Mouse (Mus musculus): Measurements from ENCODE around the gene Gm21874. TPM values are rescaled to one million over a fixed set of nuclear protein-coding genes. Genes with fewer than 3 reads are reported as not detected.

Gene Gm21874
- not detected in 2 replicates for polyA plus RNA-seq (2021; fragmentation: Nextera tagmentation)
- long read RNA-seq, experiment 1 = 0 reads
- long read RNA-seq, experiment 2 = 0 reads

DNA sequence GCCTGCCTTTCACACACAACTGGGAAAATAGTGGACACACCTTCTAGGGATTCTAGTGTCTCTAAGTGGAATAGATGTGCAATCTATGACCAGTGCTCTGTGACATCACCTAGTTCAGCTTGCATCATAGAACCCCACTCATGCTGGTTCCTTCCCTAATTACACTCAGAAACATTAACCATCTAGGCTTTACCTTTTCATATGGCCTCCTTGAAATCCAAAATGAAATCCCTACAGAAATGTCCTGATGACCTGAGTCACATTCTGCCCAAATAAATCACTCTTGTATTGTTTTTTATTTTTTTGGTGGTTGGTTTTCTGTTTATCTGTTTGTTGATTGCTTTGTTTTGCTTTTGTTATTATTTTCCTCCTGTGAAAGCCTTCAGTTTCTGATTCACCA, at the start of gene Gm21874:
Gm21874 (minus strand) TSS at position 101 of the 400 bp plus-strand sequence.

Other genes with a start within 250 kb of the Gm21874 start
- not detected in 2 replicates for gene Gm21721, start 214.0 kb downstream of the Gm21874 start, polyA plus RNA-seq (2021; fragmentation: Nextera tagmentation)
- not detected in 2 replicates for gene Gm21812, start 69.0 kb downstream of the Gm21874 start, polyA plus RNA-seq (2021; fragmentation: Nextera tagmentation)

Data from left cerebral cortex, adult 6 months (tissue).